Mouse (Mus musculus) layer of hippocampus, adult 18-20 months (tissue): ENCODE measurements around the gene 2810459M11Rik. TPM values are rescaled to one million over a fixed set of nuclear protein-coding genes. Genes with fewer than 3 reads are reported as not detected.
"Not testable (repeated sequence)": the region's sequence is repeated elsewhere in the genome, so short reads cannot be mapped to it uniquely, and the experiment has no call there.

Experiments used
- DNase-seq, 2 experiments: peaks; one replicate each; pipeline ENCODE4 v3.0.0; 2022; ENCODE audit warnings: low spot score in 2 of 2
- long read RNA-seq: library from polyadenylated mRNA; stranded (forward); transcript quantifications from one replicate; pipeline ENCODE4 v2.0.0, GENCODE M21; 2021
- total RNA-seq, 2 experiments: library from RNA; stranded (reverse); gene quantifications; 2 replicates each; pipeline ENCODE4 v1.2.3; 2021

2810459M11Rik gene
- 10 to 100 TPM; 12.2 to 12.3 TPM for total RNA-seq
- long read RNA-seq, transcript 2810459M11Rik-201 (3 exons, 1,225 nt) = major isoform, 21 of 41 reads
- long read RNA-seq, transcript 2810459M11Rik-202 (3 exons, 3,331 nt) = minor isoform, 16 of 41 reads
- long read RNA-seq, partial matches to known transcripts = 0 of 41 reads
- long read RNA-seq, other reads (novel, unspliced or antisense) = 4 of 41 reads

GRCm38 (mm10) chr1:86045848-86046805, at the start of gene 2810459M11Rik:
TSS of gene 2810459M11Rik (plus strand) at chr1:86045863.
- DNase-seq = no peak

DNA sequence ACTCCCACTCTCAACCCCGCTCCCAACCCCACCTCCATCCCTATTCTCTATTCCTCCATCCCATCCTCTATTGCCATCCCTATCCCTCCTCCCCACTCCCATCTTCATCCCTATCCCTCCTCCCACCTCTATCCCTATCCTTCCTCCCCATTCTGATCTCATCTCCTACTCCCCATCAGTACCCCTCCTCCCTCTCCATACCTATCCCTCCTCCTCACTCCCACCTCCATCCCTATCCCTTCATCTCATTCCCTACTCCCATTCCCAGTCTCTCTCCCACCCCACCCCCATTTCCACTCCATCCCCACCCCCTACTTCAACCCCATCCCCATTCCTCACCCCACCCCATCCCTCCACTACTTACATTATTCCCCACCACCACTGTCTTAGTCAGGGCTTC, 48.4 kb upstream of the 2810459M11Rik start:
- no peak for DNase-seq

GRCm38 (mm10) chr1:85998012-85998411, 47.7 kb upstream of the 2810459M11Rik start:
- no peak for DNase-seq

- no peak for DNase-seq
These were observed 45.7 kb upstream of the 2810459M11Rik start for GRCm38 (mm10) chr1:85999853-86000570.

GRCm38 (mm10) chr1:86005540-86005939, 40.1 kb upstream of the 2810459M11Rik start:
- DNase-seq = no peak

DNA sequence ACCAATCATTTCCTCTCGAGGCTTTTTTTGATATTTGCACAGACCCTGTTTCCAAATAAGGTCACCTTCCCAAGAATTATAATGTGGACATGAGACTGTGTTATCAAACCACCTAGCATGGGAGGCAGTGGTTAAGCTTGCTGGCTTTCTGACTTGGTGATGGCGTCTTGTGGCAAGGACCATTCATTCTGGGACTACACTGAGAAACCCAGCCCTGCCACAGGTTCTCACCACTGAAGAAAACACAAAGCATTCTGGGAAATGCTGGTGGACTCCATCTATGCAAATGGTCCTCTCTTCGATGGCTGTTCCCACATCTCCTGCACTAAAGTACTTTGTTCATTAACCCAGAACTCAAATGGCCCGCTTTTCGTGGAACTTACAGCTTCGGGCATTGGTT, 39.6 kb upstream of the 2810459M11Rik start:
- DNase-seq = no peak

- DNase-seq = peak; percentile 77 to 94
These were observed 37.9 kb upstream of the 2810459M11Rik start for GRCm38 (mm10) chr1:86007778-86008177.

DNA sequence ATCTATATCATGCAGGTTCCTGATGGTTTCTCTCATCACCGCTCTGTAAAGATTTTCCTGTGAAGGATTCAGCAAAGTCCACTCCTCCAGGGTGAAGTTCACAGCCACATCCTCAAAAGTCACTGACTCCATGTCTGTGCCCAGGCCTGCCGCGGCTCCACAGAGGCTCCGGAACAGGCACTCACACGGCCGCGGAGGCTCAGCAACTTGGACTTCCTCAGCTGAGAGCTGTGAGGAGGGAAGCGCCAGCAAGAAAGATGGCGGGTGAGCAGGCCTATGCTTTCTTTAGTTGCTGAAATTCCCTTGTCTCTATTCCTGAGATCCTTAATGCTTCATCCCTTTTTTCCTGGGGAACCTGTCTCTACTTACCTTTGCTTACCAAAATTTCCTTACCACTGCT, 29.9 kb upstream of the 2810459M11Rik start:
- not testable (repeated sequence) for DNase-seq

- DNase-seq = no peak
These were observed 29.1 kb upstream of the 2810459M11Rik start, which contains the start of gene Spata3 for GRCm38 (mm10) chr1:86016516-86016915. TSS of gene Spata3 (plus strand) at chr1:86016816.

- peak in 1 of 2 experiments; percentile 61 for DNase-seq
These were observed 27.2 kb upstream of the 2810459M11Rik start for GRCm38 (mm10) chr1:86018235-86019055.

- DNase-seq = peak in 1 of 2 experiments; percentile 18
These were observed 24.2 kb upstream of the 2810459M11Rik start for GRCm38 (mm10) chr1:86021365-86021989.

- DNase-seq = peak; percentile 68 to 80
These were observed 13.2 kb upstream of the 2810459M11Rik start for GRCm38 (mm10) chr1:86032273-86032987.

DNA sequence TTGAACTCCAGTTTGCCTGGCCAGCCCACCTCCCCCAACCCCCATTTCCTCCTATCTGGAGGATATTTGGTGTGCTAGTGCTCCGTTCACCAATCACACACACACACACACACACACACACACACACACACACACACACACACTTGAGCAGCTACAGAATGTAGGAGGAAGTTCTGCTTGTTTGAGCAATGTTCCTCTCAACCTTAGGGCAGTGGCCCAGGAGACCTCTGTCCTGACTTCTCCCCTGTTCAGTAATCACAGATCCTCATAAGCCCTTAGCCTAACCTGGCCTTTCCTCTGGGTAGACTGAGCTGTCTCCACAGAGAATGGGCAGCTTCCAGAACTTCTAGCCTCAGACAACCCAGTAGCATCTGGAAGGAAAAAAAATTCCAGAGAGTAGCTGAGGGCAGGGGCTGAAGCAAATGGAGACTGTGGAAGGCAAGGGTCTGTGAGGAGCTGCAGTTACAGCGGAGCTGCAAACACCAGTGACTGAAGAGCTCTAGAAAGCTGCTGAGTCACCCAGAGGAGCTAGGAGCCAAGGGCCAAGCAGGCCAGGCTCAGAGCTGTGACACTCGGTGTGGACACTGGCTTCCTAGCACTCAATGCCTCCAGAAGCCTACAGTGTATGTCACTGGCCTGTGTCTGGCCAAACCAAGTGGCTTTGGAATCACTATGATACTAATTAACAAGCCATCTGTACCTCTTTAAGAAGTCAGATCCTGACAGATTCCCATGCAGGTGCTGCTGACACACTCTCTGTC, 7.3 kb upstream of the 2810459M11Rik start:
- no peak for DNase-seq

- DNase-seq = no peak
These were observed 5.5 kb upstream of the 2810459M11Rik start for GRCm38 (mm10) chr1:86040131-86040530.

DNA sequence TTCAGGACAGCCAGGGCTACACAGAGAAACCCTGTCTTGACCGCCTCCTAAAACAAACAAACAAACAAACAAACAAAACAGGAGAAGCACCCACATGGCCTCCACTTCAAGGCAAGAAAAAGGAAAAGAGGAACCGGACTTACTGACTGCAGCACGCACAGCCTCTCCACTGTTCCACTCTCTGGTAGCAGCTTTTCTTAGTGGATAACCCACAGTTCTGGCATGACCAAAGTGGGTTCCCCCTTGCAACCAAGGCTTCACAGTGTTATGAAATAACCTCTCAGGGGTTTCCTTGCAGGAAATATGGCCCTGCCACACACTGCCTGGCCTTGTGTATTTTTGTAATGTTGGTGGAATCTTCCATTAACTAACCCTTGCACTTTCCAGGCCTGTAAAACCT, 4.8 kb upstream of the 2810459M11Rik start:
- DNase-seq = no peak

- no peak for DNase-seq
These were observed 607 bp upstream of the 2810459M11Rik start for GRCm38 (mm10) chr1:86045056-86045455.

- no peak for DNase-seq
These were observed 1.3 kb downstream of the 2810459M11Rik start for GRCm38 (mm10) chr1:86046833-86047563.

DNA sequence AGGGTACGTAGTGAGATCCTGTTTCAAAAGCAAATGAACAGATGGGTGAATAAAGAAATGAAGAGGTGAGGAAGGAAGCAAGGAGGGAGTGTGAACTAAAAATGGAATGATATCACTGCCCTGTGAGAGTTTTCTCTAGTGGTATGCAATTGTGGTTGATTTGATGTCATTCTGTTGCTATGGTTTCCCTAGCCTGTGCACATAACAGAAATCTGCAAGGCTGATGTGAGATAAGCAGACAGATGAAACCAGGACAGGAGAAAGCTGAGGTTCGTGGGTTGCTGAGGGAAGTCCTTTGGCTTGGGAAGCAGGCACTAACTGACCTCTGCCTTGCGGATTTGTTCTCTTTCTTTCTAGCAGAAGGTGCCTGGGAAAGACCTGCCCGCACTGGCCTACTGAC, 2.6 kb downstream of the 2810459M11Rik start:
- no peak for DNase-seq
